Comparison of ENCODE assay signal across 9 mouse cellular contexts in the genomic region with DNA sequence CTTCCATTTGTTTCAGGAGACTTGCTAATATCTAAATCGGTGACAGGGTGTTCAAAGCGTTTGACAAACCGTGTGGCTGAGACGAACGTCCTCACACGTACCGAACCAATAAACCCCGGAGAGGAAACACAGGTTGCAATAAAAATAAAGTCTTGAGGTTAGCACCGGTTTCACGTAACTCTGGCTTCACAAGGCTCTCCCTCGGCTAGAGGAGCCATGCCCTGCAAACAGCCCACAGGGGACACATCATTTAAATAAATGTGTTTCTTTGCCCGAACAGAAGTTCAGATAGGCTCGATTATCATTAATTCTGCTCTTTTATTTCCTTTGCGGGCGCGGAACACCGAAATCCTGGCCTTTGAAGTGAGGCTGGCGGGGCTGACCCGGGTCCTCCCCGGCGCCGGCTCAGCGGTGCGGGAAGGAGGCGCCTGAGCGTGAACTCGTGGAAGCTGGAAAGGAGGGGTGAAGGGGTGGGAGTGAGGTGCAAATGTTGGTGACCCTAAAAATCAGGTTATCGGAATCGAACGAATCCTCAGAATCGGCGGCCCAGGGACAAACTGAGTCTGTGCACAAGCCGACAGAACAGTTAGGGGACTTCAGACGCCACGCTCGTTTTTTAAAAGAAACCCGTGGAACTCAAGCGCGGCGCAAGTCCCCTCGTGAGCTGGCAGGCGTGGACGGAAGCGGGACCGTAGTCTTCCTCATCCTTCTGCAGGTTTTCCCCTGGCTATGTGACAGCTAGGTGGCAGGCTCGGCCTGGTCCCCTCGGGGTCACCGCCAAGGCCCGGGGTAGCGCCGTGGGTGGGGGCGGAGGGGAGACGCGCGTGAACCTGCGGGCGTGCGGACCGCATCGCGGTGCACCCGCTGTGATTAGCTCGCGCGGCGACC. TPM values are rescaled to one million over a fixed set of nuclear protein-coding genes. Genes with fewer than 3 reads are reported as not detected.
DNase-seq lines count a peak whose midpoint lies in the region; ATAC-seq and TF ChIP-seq lines count a peak whose summit lies in the region.
"Had no signal": no experiment of that assay in that cellular context is flagged by ENCODE, and none has a peak within 500 bp of the region (broad histone marks: within the 10 kb centered on the region; RNA-seq: fewer than 3 reads in every experiment).

No protein-coding gene starts in this region.

- peaks cover 13% of the 10 kb centered on the region; the same call in 1 of the 2 replicates for H3K27me3 ChIP-seq in cerebellum, adult 2 months (ENCODE audit: control insufficient read depth, insufficient read depth, low read length)
- peaks cover 68% of the 10 kb centered on the region for H3K27me3 ChIP-seq in heart, embryonic 12.5 days (replicated peaks)
- peaks cover 47% of the 10 kb centered on the region for H3K27me3 ChIP-seq in kidney, embryonic 15.5 days
- peaks cover 78% of the 10 kb centered on the region for H3K27me3 ChIP-seq in midbrain, embryonic 11.5 days (ENCODE audit: control insufficient read depth, insufficient read depth, low read length)

- H3K27ac ChIP-seq in cerebellum, adult 2 months (ENCODE audit: insufficient read depth, low read length) = no peak overlapping the region
- H3K27ac ChIP-seq in heart, embryonic 12.5 days (ENCODE audit: poor library complexity, severe bottlenecking) = no peak overlapping the region
- H3K27ac ChIP-seq in kidney, embryonic 15.5 days = peak overlapping the region; percentile 95
- peak overlapping the region; percentile 40; the same call in 1 of the 2 replicates for H3K27ac ChIP-seq in midbrain, embryonic 11.5 days (ENCODE audit: low read depth, low read length)

- no peak; the same call in 1 of the 2 replicates for ATAC-seq in heart, embryonic 12.5 days (ENCODE audit: insufficient number of reproducible peaks, low FRiP score)
- ATAC-seq in kidney, embryonic 15.5 days (replicated peaks; ENCODE audit: low FRiP score) = peak; percentile 31; the same call in 1 of the 2 replicates
- peak; percentile 73 for ATAC-seq in midbrain, embryonic 11.5 days (ENCODE audit: low FRiP score)

- DNase-seq in cerebellum, adult 2 months = peak; percentile 15 to 55
- DNase-seq in cerebellum, adult 11 months = no peak
- DNase-seq in thymus, postnatal 14 days = peak; percentile 5
- DNase-seq in thymus, adult 18-20 months = no peak
- peak; percentile 97 for DNase-seq in midbrain, embryonic 11.5 days (ENCODE audit: low spot score, missing footprints)
- peak; percentile 14 for DNase-seq in thymus, postnatal 4 days

- peak overlapping the region; percentile 97 for H3K4me2 ChIP-seq in heart, embryonic 12.5 days
- H3K4me2 ChIP-seq in kidney, embryonic 15.5 days = peak overlapping the region; percentile 89
- peak overlapping the region; percentile 59 for H3K4me2 ChIP-seq in midbrain, embryonic 11.5 days

- H3K4me3 ChIP-seq in cerebellum, adult 2 months (replicated peaks; ENCODE audit: insufficient read depth, low read depth, low read length) = no peak overlapping the region
- H3K4me3 ChIP-seq in heart, embryonic 12.5 days = peak overlapping the region; percentile 58
- peak overlapping the region; percentile 66 for H3K4me3 ChIP-seq in kidney, embryonic 15.5 days (replicated peaks)
- peak overlapping the region; percentile 52 for H3K4me3 ChIP-seq in midbrain, embryonic 11.5 days (ENCODE audit: low read depth, low read length)

- no peaks in the 10 kb centered on the region for H3K36me3 ChIP-seq in heart, embryonic 12.5 days
- 0 out of 2 replicates have a peak, but pooled peaks cover 4% of the 10 kb centered on the region for H3K36me3 ChIP-seq in kidney, embryonic 15.5 days
- H3K36me3 ChIP-seq in midbrain, embryonic 11.5 days (ENCODE audit: control insufficient read depth, insufficient read depth, low read length) = no peaks in the 10 kb centered on the region

- no peaks in the 10 kb centered on the region for H3K4me1 ChIP-seq in cerebellum, adult 2 months (ENCODE audit: control insufficient read depth, insufficient read depth, low read length)
- H3K4me1 ChIP-seq in heart, embryonic 12.5 days (replicated peaks) = peaks cover 7% of the 10 kb centered on the region
- peaks cover 61% of the 10 kb centered on the region for H3K4me1 ChIP-seq in kidney, embryonic 15.5 days
- peaks cover 15% of the 10 kb centered on the region for H3K4me1 ChIP-seq in midbrain, embryonic 11.5 days (ENCODE audit: control insufficient read depth, insufficient read depth, low read length)

- no peak for TF ChIP-seq POLR2A in cerebellum, adult 2 months (IDR thresholded peaks at IDR 0.05; ENCODE audit: borderline replicate concordance, insufficient read depth, low read length)

- WGBS in cerebellum, adult 2 months = 3% methylated on average over 66 of the region's 66 CpGs
- 1% methylated on average over 62 of the region's 66 CpGs for WGBS in heart, embryonic 12.5 days
- 1% methylated on average over 66 of the region's 66 CpGs for WGBS in kidney, embryonic 15.5 days
- under 1% methylated on average over 66 of the region's 66 CpGs for WGBS in midbrain, embryonic 11.5 days

- no peak for TF ChIP-seq CTCF in cerebellum, adult 2 months (IDR thresholded peaks at IDR 0.05; ENCODE audit: borderline replicate concordance, insufficient read depth, low read depth, low read length)

- H3K9ac ChIP-seq in heart, embryonic 12.5 days = peak overlapping the region; percentile 63
- H3K9ac ChIP-seq in kidney, embryonic 15.5 days = peak overlapping the region; percentile 67
- H3K9ac ChIP-seq in midbrain, embryonic 11.5 days (ENCODE audit: low read length) = peak overlapping the region; percentile 68

- no peaks in the 10 kb centered on the region for H3K9me3 ChIP-seq in heart, embryonic 12.5 days (replicated peaks)
- no peaks in the 10 kb centered on the region for H3K9me3 ChIP-seq in kidney, embryonic 15.5 days (replicated peaks)
- no peaks in the 10 kb centered on the region for H3K9me3 ChIP-seq in midbrain, embryonic 11.5 days (ENCODE audit: control insufficient read depth, low read length)

RNA-seq across cellular contexts. Expression of a gene that starts 0.5 kb away (rescaled TPM):
- 0.27 and 0.38 TPM in 2 replicates for polyA plus RNA-seq in cerebellum, adult 2 months (2012; rRNA removed)
- polyA plus RNA-seq in heart, embryonic 12.5 days (2016; fragmentation: Nextera tagmentation; extraction: Ambion mirVana) = 2.7 and 2.8 TPM in 2 replicates
- 116 and 119 TPM in 2 replicates for polyA plus RNA-seq in kidney, embryonic 15.5 days (2015; fragmentation: Nextera tagmentation; extraction: Ambion mirVana)
- 22.5 and 23.1 TPM in 2 replicates for polyA plus RNA-seq in midbrain, embryonic 11.5 days (2014; fragmentation: Nextera tagmentation; extraction: Ambion mirVana)
- polyA plus RNA-seq: C2C12 had no signal

Comparison
In these comparisons a context has a peak if more than half of its experiments do, and no peak if none do; other contexts are left out.
1. DNase-seq: peak in cerebellum, adult 2 months (2 of 2), thymus, postnatal 14 days (single experiment), midbrain, embryonic 11.5 days (single experiment) and thymus, postnatal 4 days (single experiment); none in cerebellum, adult 11 months (single experiment) and thymus, adult 18-20 months (0 of 2).
2. H3K27ac ChIP-seq: peak in kidney, embryonic 15.5 days (single experiment) and midbrain, embryonic 11.5 days (single experiment); none in cerebellum, adult 2 months (single experiment) and heart, embryonic 12.5 days (single experiment).
3. Peak in every context shown above with its lines, with median percentiles within 50 percentile points of each other: H3K4me2 ChIP-seq and H3K9ac ChIP-seq.